Mouse (Mus musculus) hindbrain, embryonic 15.5 days (tissue): Measurements from ENCODE around the gene Vps26c. TPM values are rescaled to one million over a fixed set of nuclear protein-coding genes. Genes with fewer than 3 reads are reported as not detected.
"Not testable (repeated sequence)": the region's sequence is repeated elsewhere in the genome, so short reads cannot be mapped to it uniquely, and the experiment has no call there.

ENCODE experiments used
- ATAC-seq: fragments of 200-750 bp; cut with Nextera tagmentation; 2 replicates; pipeline ENCODE4 v1.8.0; 2017; ENCODE audit warnings: low read depth, moderate number of reproducible peaks, moderate TSS enrichment; ENCODE audit not compliant: low FRiP score
- H3K27ac ChIP-seq: fragments of 300-500 bp; sonication (generic); replicated peaks from 2 replicates; pipeline ENCODE4 v1.5.1; 2015; ENCODE audit warnings: mild to moderate bottlenecking, inconsistent platforms
- H3K27me3 ChIP-seq: fragments of 300-500 bp; sonication (generic); 2 replicates; pipeline ENCODE4 v1.6.1; 2015; ENCODE audit warnings: control low read depth, inconsistent platforms
- H3K36me3 ChIP-seq: fragments of 300-500 bp; sonication (generic); 2 replicates; pipeline ENCODE4 v1.6.1; 2015; ENCODE audit warnings: control low read depth, inconsistent platforms
- H3K4me1 ChIP-seq: fragments of 300-500 bp; sonication (generic); replicated peaks from 2 replicates; pipeline ENCODE4 v1.6.1; 2015; ENCODE audit warnings: control low read depth, inconsistent platforms
- H3K4me2 ChIP-seq: fragments of 300-500 bp; sonication (generic); 2 replicates; pipeline ENCODE4 v1.6.1; 2015; ENCODE audit warnings: moderate library complexity, mild to moderate bottlenecking, inconsistent platforms
- H3K4me3 ChIP-seq: fragments of 300-500 bp; sonication (generic); 2 replicates; pipeline ENCODE4 v1.5.1; 2015; ENCODE audit warnings: mild to moderate bottlenecking, inconsistent platforms
- H3K9ac ChIP-seq: fragments of 300-500 bp; sonication (generic); 2 replicates; pipeline ENCODE4 v1.6.1; 2015; ENCODE audit warnings: inconsistent platforms
- H3K9me3 ChIP-seq: fragments of 300-500 bp; sonication (generic); 2 replicates; pipeline ENCODE4 v1.6.1; 2016; ENCODE audit warnings: control low read depth, inconsistent platforms
- WGBS: fragments of 180-500 bp; shearing (Covaris S2); methylation state at CpG from one replicate; pipeline ENCODE4 v1.1.7; 2015; 5-methylcytosine and 5-hydroxymethylcytosine counted together
- polyA plus RNA-seq: library from polyadenylated mRNA; unstranded; fragments of >200 nt; fragmentation: Nextera tagmentation; extraction: Ambion mirVana; gene quantifications from 2 replicates; pipeline ENCODE4 v1.2.1, GENCODE M21; 2015

The Vps26c gene
- polyA plus RNA-seq, 1 experiment from 2014 or later, result 86.9 TPM

DNA sequence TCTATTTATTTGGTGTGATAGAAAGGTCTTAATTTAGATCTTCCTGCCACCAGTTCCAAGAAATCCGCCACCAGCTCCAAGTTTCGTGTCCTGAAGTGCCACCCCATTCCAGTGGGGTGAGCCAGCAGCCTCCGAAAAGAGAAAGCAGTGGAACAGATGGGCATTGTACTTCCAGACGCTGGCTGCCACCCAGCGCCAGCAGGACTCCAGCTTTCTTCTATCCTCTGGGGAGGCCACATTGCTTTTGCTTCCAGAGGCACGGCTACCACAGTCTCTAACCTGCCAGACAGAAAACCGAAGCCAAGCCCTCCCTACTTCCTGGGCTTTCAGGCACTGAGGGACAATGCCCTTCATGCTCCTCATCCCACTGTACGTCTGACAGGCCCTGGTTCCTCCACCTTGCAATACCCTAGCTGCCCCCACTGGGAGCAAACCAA lies 54.1 kb downstream of the Vps26c start:
- 34% methylated on average over 8 of the region's 8 CpGs for WGBS
- Histone ChIP-seq H3K36me3 (peaks cover 45% of the 10 kb centered on the region), H3K27me3 (no peaks in the 10 kb centered on the region), H3K4me2 (no peak overlapping the region), H3K9ac (no peak overlapping the region), H3K4me3 (no peak overlapping the region), H3K9me3 (no peaks in the 10 kb centered on the region), H3K27ac (peak overlapping the region; percentile 79), H3K4me1 (peaks cover 21% of the 10 kb centered on the region)
- peak; percentile 82 for ATAC-seq

DNA sequence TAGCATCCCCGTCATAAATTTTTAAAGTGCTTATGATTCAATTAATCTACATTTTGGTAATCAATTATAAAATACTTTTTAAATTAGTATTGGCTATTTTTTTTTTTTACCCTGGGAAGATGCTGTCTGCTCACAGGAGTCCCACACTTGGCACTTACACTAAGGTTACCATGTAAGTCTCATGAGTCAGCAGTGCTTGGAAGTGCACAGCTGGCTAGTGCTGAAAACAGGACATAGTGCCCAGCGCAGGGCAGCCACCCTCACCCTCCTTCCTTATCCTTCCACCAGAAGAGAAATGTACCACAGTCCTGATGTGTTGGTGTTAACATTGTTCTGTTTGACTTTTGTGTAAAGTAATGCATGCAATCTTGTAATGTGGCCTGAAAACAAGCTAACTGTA lies 58.2 kb downstream of the Vps26c start:
- H3K27ac ChIP-seq, result no peak overlapping the region
- H3K9ac ChIP-seq, result no peak overlapping the region
- H3K36me3 ChIP-seq, result peaks cover 83% of the 10 kb centered on the region
- H3K27me3 ChIP-seq, result no peaks in the 10 kb centered on the region
- no peak for ATAC-seq
- H3K4me1 ChIP-seq, result peaks cover 19% of the 10 kb centered on the region
- H3K4me2 ChIP-seq, result no peak overlapping the region
- no peak overlapping the region for H3K4me3 ChIP-seq
- H3K9me3 ChIP-seq, result no peaks in the 10 kb centered on the region
- WGBS, result 99% methylated on average over 2 of the region's 2 CpGs

DNA sequence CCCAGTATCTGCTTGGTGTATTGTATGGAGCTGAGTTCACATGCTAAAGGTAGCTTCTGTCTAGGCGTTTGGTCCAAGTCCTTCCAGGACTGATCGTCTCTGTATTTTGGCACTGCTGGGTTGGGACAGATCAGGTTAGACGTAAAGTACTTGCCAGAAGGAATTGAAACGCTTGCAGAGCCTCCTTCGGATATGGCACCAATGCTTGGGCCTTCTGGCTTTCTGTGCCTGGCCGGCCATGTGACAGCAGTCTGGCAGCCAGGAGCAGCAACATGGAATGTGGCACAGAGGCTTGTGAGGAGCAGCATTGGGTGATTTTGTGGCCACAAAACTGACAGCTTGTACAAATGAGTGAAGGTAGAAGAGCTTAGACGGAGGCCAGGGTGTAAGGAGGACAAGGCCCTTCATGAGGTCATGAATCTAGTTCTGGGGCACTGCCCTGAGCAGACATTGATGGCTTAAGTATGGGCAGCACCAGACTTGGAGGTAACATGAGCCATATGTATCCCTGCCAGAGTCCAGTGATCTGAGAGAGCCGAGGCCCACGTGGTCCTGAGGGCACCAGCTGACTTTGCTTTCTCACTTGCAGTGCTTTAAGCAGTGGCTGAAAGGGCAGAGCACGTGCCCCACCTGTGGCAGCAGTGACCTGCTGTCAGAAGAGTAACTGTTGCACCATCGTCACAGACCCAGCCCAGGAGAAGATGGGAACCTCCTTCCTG lies 59.1 kb downstream of the Vps26c start:
- no peaks in the 10 kb centered on the region for H3K9me3 ChIP-seq
- H3K9ac ChIP-seq, result no peak overlapping the region
- no peak overlapping the region for H3K4me2 ChIP-seq
- H3K27ac ChIP-seq, result no peak overlapping the region
- WGBS, result 88% methylated on average over 11 of the region's 11 CpGs
- peaks cover 10% of the 10 kb centered on the region for H3K4me1 ChIP-seq
- no peaks in the 10 kb centered on the region for H3K27me3 ChIP-seq
- ATAC-seq, result no peak
- peaks cover 92% of the 10 kb centered on the region for H3K36me3 ChIP-seq
- no peak overlapping the region for H3K4me3 ChIP-seq

DNA sequence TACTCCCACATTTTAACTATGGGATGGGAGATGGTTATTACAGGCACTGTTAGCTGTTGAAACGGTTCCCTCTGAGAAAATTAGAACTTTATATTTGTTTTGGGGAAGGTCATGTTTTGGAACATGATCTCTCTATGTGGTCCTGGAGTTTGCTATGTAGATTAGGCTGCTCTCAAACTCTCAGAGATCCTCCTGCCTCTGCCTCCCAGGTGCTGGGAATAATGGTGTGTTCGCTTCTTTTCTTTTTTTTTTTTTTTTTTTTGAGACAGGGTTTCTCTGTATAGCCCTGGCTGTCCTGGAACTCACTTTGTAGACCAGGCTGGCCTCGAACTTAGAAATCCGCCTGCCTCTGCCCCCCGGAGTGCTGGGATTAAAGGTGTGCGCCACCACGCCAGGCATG lies 60.3 kb downstream of the Vps26c start:
- WGBS, result 98% methylated on average over 7 of the region's 7 CpGs
- H3K4me2 ChIP-seq, H3K9me3 ChIP-seq, H3K27ac ChIP-seq, H3K4me1 ChIP-seq, H3K4me3 ChIP-seq, ATAC-seq, H3K9ac ChIP-seq, H3K27me3 ChIP-seq: not testable (repeated sequence)
- H3K36me3 ChIP-seq, result peaks cover 95% of the 10 kb centered on the region

DNA sequence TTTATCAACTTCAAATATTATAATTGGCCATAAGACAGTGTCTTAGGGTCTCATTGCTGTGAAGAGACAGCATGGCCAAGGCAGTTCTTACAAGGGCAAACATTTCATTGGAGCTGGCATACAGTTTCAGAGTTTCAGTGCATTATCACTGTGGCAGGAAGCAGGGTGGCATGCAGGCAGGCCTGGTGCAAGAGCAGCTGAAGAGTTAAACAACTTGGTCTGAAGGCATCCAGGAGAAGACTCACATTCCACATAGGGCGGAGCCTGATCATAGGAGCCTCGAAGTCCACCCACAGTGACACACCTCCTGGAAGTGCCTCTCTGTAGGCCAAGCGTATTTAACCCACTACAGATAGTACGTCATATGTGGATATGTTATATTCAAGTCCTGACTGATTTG lies 60.7 kb downstream of the Vps26c start:
- Histone ChIP-seq H3K4me3 (no peak overlapping the region), H3K4me1 (no peaks in the 10 kb centered on the region), H3K9me3 (no peaks in the 10 kb centered on the region), H3K27ac (no peak overlapping the region), H3K36me3 (peaks cover 95% of the 10 kb centered on the region), H3K27me3 (no peaks in the 10 kb centered on the region), H3K9ac (no peak overlapping the region), H3K4me2 (no peak overlapping the region)
- 88% methylated on average over 4 of the region's 4 CpGs for WGBS
- ATAC-seq, result no peak

DNA sequence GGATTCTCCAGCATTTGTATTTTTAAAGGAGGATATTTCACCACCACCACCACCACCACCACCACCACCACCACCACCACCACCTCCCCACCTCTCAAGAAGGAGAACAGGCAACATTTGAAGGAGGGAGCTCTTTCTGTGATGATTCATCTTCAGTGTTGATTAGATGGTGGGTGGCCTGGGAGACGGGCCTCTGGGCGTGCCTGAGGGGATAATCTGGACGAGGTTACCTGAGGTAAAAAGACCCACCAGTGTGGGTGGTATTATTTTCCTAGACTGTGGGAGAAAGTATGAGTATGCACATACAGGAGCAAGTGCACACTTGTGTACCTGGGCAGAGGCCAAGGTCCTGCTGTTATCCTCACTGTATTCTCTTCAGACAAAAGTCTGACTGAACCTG lies 62.6 kb downstream of the Vps26c start:
- Histone ChIP-seq H3K9me3 (no peaks in the 10 kb centered on the region), H3K27ac (no peak overlapping the region), H3K36me3 (peaks cover 94% of the 10 kb centered on the region), H3K9ac (no peak overlapping the region), H3K4me2 (no peak overlapping the region), H3K27me3 (no peaks in the 10 kb centered on the region), H3K4me3 (no peak overlapping the region), H3K4me1 (no peaks in the 10 kb centered on the region)
- WGBS, result 98% methylated on average over 3 of the region's 3 CpGs
- no peak for ATAC-seq

DNA sequence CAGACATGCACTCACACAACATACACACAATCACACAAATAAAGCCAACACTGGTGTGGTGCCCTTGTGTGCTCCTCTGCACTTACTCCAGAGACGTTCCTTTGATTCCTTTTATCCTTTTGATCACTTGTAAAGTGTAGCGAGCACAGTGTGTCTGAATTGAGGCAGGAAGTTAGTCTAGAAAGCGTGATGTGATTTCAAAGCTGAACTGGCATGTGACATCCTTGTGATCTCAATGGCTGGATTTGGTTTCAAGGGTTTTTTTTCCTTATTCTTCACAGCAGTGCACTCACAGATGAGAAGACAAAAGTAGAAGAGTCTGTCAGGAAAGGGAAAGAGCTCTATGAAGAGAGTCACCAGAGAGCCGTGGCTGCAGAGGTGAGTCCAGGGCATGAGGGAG lies 72.5 kb downstream of the Vps26c start:
- H3K27me3 ChIP-seq, result no peaks in the 10 kb centered on the region
- H3K9me3 ChIP-seq, result no peaks in the 10 kb centered on the region
- H3K36me3 ChIP-seq, result peaks cover 92% of the 10 kb centered on the region
- H3K4me3 ChIP-seq, result no peak overlapping the region
- H3K4me2 ChIP-seq, result no peak overlapping the region
- no peak for ATAC-seq
- H3K9ac ChIP-seq, result no peak overlapping the region
- 79% methylated on average over 4 of the region's 4 CpGs for WGBS
- H3K27ac ChIP-seq, result no peak overlapping the region
- no peaks in the 10 kb centered on the region for H3K4me1 ChIP-seq

DNA sequence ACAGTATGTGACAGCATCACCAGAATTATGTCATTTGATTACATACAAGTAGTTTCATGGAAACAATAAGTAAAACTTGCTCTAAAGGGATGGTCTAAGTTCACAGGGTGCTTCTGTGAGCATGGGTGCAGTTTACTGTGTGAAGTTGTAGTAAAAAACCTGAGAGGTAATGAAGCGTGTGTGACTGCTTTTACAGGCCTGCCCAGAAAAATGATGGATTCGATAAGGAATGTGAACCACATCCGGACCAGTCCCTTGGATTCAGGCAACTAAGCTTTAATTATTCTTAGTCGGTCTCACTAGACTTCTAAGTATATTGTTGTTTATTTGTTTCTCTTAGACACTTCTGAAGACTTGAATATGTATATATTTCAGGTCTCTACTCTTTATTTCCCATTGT lies 73.9 kb downstream of the Vps26c start:
- no peak overlapping the region for H3K27ac ChIP-seq
- H3K27me3 ChIP-seq, result no peaks in the 10 kb centered on the region
- no peak overlapping the region for H3K9ac ChIP-seq
- no peak for ATAC-seq
- no peak overlapping the region for H3K4me3 ChIP-seq
- no peaks in the 10 kb centered on the region for H3K9me3 ChIP-seq
- H3K4me1 ChIP-seq, result no peaks in the 10 kb centered on the region
- 89% methylated on average over 4 of the region's 4 CpGs for WGBS
- H3K4me2 ChIP-seq, result no peak overlapping the region
- peaks cover 91% of the 10 kb centered on the region for H3K36me3 ChIP-seq

DNA sequence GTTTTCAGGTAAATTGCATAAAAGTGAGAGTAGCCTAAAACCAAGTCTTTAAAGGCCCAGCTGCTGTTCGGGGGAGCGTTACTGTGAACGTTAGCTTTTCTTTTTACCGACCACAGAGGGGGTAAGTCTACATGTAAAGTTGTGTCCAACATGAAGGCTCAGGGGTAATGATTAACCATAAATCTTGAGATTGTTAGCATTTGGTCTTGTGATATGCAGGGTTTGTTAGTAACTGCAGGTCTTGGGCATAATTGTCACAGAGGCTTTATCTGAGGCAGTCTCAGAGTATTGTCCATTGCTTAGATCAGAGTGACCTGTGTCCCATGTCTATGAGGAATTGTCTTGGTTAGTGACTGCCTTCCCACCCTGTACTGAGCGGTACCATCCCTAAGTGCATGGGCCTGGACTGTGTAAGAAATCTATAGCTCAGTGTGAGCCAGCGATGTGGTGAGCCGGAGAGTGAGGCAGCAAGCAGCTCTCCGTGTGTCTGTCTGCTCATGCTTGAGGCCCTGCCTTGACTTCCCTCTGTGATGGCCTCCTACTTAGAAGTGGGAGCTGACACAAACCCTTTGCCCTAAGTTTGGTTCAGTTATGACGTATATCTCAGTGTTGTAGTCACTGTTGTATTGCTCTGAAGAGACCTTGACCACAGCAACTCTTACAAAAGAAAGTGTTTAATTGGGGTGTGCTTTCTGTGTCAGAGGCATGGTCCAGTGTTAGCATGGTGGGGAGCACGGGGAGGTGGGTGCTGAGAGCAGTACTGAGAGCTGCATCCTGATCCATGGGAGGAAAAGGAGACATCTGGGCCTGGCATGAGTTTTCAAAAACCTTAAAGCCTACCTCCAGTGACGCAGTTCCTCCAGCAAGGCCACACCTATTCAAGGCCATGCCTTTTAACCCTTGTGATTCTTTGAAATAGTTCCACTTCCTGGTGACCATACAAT lies 74.8 kb downstream of the Vps26c start:
- Histone ChIP-seq H3K36me3 (peaks cover 88% of the 10 kb centered on the region), H3K4me2 (no peak overlapping the region), H3K9me3 (no peaks in the 10 kb centered on the region), H3K27me3 (no peaks in the 10 kb centered on the region), H3K4me3 (no peak overlapping the region), H3K9ac (no peak overlapping the region), H3K4me1 (no peaks in the 10 kb centered on the region), H3K27ac (no peak overlapping the region)
- WGBS, result 90% methylated on average over 11 of the region's 11 CpGs
- ATAC-seq, result peak; percentile 56; the same call in 1 of the 2 replicates

DNA sequence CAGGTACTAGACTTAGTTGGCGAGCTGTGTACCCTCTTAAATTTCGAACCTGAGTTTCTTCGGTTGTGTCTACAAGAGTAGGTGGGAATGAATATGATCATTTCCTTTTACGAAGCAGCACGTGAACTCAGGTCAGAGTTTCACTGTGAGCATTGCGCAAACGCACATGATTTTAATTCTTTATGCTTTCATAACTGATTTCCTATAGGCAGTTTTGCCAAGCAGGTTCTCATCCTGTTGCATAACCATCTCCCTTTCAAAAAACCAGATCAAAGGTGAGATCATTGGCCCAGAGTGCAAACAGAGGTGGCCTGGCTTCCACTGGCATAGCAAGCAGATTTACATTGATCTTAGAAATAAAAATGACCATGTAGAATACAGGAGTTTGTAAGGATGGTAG lies 77.0 kb downstream of the Vps26c start:
- Histone ChIP-seq H3K27me3 (no peaks in the 10 kb centered on the region), H3K27ac (no peak overlapping the region), H3K9me3 (no peaks in the 10 kb centered on the region), H3K36me3 (peaks cover 83% of the 10 kb centered on the region), H3K9ac (no peak overlapping the region), H3K4me1 (no peaks in the 10 kb centered on the region), H3K4me3 (no peak overlapping the region), H3K4me2 (no peak overlapping the region)
- ATAC-seq, result no peak
- WGBS, result 98% methylated on average over 7 of the region's 7 CpGs

DNA sequence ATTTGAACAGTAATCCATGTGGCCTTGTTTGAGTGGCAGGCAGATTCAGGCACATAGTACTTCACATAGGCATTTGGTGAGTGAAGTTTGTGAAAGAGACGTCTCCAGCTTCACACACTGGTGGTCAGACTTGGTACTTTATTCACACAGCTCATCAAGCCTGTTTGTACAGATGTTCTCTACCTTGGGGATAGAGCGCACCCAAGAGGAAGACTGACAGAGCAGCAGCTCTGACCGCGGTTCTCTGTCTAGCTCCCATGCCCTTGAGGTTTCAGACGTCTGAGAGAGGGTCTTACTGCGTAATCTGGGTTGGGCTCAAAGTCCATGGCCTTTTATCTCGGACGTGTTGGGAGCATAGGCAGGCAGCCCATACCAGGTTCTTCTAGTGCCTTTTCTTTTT lies 77.5 kb downstream of the Vps26c start:
- H3K4me1 ChIP-seq, result no peaks in the 10 kb centered on the region
- no peak for ATAC-seq
- H3K9me3 ChIP-seq, result no peaks in the 10 kb centered on the region
- no peak overlapping the region for H3K27ac ChIP-seq
- no peaks in the 10 kb centered on the region for H3K27me3 ChIP-seq
- no peak overlapping the region for H3K4me2 ChIP-seq
- 85% methylated on average over 8 of the region's 8 CpGs for WGBS
- H3K9ac ChIP-seq, result no peak overlapping the region
- peaks cover 78% of the 10 kb centered on the region for H3K36me3 ChIP-seq
- H3K4me3 ChIP-seq, result no peak overlapping the region
